Mouse (Mus musculus) neutrophil, adult 83 days (primary cell): ENCODE data around the gene Prpf4b. TPM values are rescaled to one million over a fixed set of nuclear protein-coding genes. Genes with fewer than 3 reads are reported as not detected.

ENCODE experiments used
- total RNA-seq, 2 experiments: library from RNA; stranded (reverse); gene quantifications; one replicate each; pipeline ENCODE4 v1.2.4; 2023

Gene Prpf4b
- 10 to 100 TPM; 57.8 to 61.0 TPM for total RNA-seq

GRCm38 (mm10) chr13:34875166-34875710 is at the start of gene Prpf4b:
Gene Prpf4b, plus strand, starts transcription at chr13:34875302.

GRCm38 (mm10) chr13:34924210-34924609 is 49.1 kb downstream of the Prpf4b start, which contains the start of the genes Fam217a and 4933417A18Rik:
Gene Fam217a, minus strand, starts transcription at chr13:34924310.
Gene 4933417A18Rik, plus strand, starts transcription at chr13:34924409.

Other genes starting within 250 kb of the Prpf4b start
- under 1 TPM; 0.35 to 0.66 TPM for gene Pxdc1, start 221.8 kb upstream of the Prpf4b start, total RNA-seq
- not detected for gene Fam50b, start 140.5 kb upstream of the Prpf4b start, total RNA-seq
- gene Fam217a, start 49.0 kb downstream of the Prpf4b start, total RNA-seq, result not detected
- not detected for gene 4933417A18Rik, start 49.1 kb downstream of the Prpf4b start, total RNA-seq
- gene Eci3, start 88.5 kb downstream of the Prpf4b start, total RNA-seq, result not detected
- gene Eci2, start 151.8 kb downstream of the Prpf4b start, total RNA-seq, result 10 to 100 TPM; 23.3 to 26.8 TPM